Mouse (Mus musculus): ENCODE measurements around the gene Rpl21.

- no peak for TF ChIP-seq CTCF (IDR thresholded peaks at IDR 0.05; ENCODE audit: extremely low read depth, insufficient read depth, insufficient read length, insufficient replicate concordance)
- TF ChIP-seq POLR2A (IDR thresholded peaks at IDR 0.05; ENCODE audit: low read depth, low read length) = no peak
Measured at GRCm38 (mm10) chr5:146865511-146865910, 32.8 kb downstream of the Rpl21 start.

Data from spleen, adult 2 months (tissue).